Mouse (Mus musculus): ENCODE data around the gene Zfp667. TPM values are rescaled to one million over a fixed set of nuclear protein-coding genes. Genes with fewer than 3 reads are reported as not detected.
"Not testable (repeated sequence)": the region's sequence is repeated elsewhere in the genome, so short reads cannot be mapped to it uniquely, and the experiment has no call there.

Zfp667 gene
- polyA plus RNA-seq (2016; fragmentation: Nextera tagmentation; extraction: Ambion mirVana), result 15.1 and 15.4 TPM in 2 replicates

DNA sequence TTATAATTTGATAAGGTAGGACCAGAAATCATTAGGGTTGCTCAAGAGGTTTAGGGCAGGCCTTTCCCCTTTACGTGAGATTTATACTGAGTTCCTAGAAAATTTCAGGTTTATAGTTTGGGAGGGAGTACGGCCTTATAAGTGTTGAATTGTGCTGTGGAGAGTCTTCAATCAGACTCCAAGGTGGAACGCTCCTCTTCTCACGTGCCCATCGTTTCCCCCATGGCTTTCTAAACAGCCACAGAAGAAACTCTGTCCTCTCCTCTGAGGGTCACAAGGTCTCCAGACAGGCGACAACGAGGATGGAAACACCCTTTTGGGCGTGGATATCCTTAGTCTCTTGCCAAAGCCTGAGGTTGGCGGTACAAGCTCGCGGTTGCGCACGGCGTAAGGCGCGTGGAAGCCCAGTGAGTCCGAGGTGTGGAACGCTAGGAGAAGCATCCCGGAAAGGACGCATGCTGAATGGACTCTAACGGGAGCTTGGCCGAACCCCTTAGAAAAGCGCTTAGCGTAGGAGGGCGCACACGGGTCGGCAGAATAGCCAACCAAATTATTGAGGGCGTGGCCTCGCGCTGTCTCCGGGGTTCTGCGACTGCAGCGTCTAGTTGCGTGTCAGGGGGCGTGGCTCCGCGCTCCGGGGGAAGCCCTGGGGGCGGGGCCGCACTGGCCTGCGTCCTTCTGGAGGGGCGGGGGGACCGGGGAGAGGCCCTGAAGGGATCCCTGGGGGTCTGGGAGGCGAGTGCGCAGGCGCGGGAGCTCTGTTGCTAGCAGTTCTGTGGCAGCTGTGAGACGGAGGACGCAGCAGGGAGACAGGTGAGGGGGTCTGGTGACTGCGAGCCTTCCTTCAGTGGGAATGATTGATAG lies at the start of gene Zfp667:
Gene Zfp667, plus strand, starts transcription at position 738 of the 864 bp plus-strand sequence.
- H3K27me3 ChIP-seq (replicated peaks), result no peaks in the 10 kb centered on the region
- H3K4me2 ChIP-seq (replicated peaks), result peak within 1 kb of the TSS; percentile 74
- H3K9ac ChIP-seq, result peak within 1 kb of the TSS; percentile 60
- WGBS, result 4% methylated on average over 50 of the region's 50 CpGs
- H3K4me1 ChIP-seq, result peaks cover 13% of the 10 kb centered on the region; the same call in 1 of the 2 replicates
- no peaks in the 10 kb centered on the region for H3K9me3 ChIP-seq
- ATAC-seq (ENCODE audit: low FRiP score, low read depth), result peak; percentile 72
- no peaks in the 10 kb centered on the region for H3K36me3 ChIP-seq
- peak within 1 kb of the TSS; percentile 46; the same call in 1 of the 2 replicates for H3K27ac ChIP-seq
- H3K4me3 ChIP-seq, result peak within 1 kb of the TSS; percentile 49

GRCm38 (mm10) chr7:6239787-6240186 lies 46.6 kb upstream of the Zfp667 start:
- H3K9ac ChIP-seq, result no peak overlapping the region
- WGBS, result 57% methylated on average over 11 of the region's 11 CpGs

GRCm38 (mm10) chr7:6240841-6241425 lies 45.4 kb upstream of the Zfp667 start:
- not testable (repeated sequence) for H3K9me3 ChIP-seq; H3K4me2 ChIP-seq (replicated peaks); H3K9ac ChIP-seq; H3K27me3 ChIP-seq (replicated peaks); ATAC-seq (ENCODE audit: low FRiP score, low read depth); H3K36me3 ChIP-seq; H3K27ac ChIP-seq; H3K4me1 ChIP-seq; H3K4me3 ChIP-seq
- 21% methylated on average over 1 of the region's 1 CpGs for WGBS

More at GRCm38 (mm10) chr7:6239787-6240186, 46.6 kb upstream of the Zfp667 start:
- H3K27ac ChIP-seq, result no peak overlapping the region
- no peaks in the 10 kb centered on the region for H3K36me3 ChIP-seq
- no peak overlapping the region for H3K4me2 ChIP-seq (replicated peaks)
- no peaks in the 10 kb centered on the region for H3K4me1 ChIP-seq
- H3K9me3 ChIP-seq, result no peaks in the 10 kb centered on the region
- H3K27me3 ChIP-seq (replicated peaks), result no peaks in the 10 kb centered on the region
- ATAC-seq (ENCODE audit: low FRiP score, low read depth), result no peak
- H3K4me3 ChIP-seq, result no peak overlapping the region

DNA sequence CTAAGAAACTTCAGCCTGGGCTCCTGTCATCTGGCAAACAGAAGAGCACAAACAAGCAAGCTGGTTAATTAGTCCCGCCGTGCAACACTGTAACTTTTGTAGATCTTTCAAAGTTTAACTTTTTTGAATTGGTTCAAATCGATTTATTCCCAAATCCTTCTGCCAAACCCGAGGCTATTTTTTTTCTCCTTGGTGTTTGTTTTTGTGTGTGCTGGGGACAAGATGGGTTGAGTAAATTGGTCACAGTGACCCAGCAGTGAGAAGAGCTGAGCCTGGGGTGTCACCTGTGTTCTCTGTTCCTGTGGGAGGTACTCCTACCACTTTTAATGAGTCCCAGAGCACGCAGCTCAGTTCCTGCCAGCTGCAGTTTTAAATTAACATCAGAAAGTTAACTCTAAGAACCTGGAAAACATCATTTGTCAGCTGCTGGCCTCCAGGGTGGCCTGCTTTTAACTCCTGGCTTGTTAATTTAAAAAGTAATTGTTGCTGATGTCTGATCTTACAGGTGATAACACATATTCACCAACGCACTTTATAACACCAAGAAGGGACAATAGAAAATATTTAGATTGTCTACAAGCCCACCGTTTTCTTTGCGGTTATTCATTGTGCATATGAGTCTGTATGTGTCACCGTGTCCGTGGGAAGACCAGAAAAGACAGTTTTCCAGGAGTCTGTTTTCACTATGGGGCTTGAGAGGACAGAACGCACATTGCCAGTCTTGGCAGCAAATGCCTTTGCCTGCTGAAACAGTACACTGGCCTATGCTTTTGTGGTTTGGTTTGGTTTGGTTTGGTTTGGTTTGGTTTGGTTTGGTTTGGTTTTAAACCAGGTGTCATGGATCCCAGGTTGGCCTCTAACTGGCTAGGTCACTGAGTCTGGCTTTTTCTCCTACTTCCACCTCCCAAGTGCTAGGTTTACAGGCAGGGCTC lies 41.8 kb upstream of the Zfp667 start:
- Histone ChIP-seq H3K9me3 (no peaks in the 10 kb centered on the region), H3K27me3 (replicated peaks) (no peaks in the 10 kb centered on the region), H3K9ac (no peak overlapping the region), H3K4me3 (no peak overlapping the region), H3K4me1 (no peaks in the 10 kb centered on the region), H3K4me2 (replicated peaks) (no peak overlapping the region), H3K27ac (no peak overlapping the region), H3K36me3 (no peaks in the 10 kb centered on the region)
- ATAC-seq (ENCODE audit: low FRiP score, low read depth), result no peak
- WGBS, result 53% methylated on average over 11 of the region's 11 CpGs

GRCm38 (mm10) chr7:6252410-6252809 lies 34.0 kb upstream of the Zfp667 start, which contains the start of gene Epp13:
TSS of gene Epp13 (plus strand) at chr7:6252710.
- no peak for ATAC-seq (ENCODE audit: low FRiP score, low read depth)
- no peak within 1 kb of the TSS for H3K27ac ChIP-seq
- 82% methylated on average over 6 of the region's 6 CpGs for WGBS

DNA sequence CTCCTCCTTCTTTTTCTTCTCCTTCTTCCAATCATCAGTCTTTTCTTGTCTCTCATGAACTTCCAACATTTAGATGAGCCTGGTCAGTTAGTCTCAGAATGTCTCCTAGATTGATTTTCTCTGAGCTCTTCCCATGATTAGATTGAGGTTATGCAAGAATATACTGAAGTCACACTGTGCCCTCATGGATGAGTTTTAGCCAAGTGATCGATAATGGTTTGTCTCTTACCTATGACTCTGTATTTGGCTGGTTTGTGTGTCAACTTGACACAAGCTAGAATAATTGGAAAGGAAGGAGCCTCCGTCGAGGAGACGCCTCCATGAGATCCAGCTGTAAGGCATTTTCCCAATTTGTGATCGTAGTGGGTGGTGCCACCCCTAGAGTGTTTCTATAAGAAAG lies 31.9 kb upstream of the Zfp667 start:
- Histone ChIP-seq H3K9me3 (0 out of 2 replicates have a peak, but pooled peaks cover 7% of the 10 kb centered on the region), H3K4me1 (no peaks in the 10 kb centered on the region), H3K9ac (no peak overlapping the region), H3K4me2 (replicated peaks) (no peak overlapping the region), H3K4me3 (no peak overlapping the region), H3K27ac (no peak overlapping the region), H3K36me3 (no peaks in the 10 kb centered on the region), H3K27me3 (replicated peaks) (no peaks in the 10 kb centered on the region)
- WGBS, result 93% methylated on average over 5 of the region's 5 CpGs
- ATAC-seq (ENCODE audit: low FRiP score, low read depth), result no peak

More at GRCm38 (mm10) chr7:6252410-6252809, 34.0 kb upstream of the Zfp667 start, which contains the start of gene Epp13:
- Histone ChIP-seq H3K9me3 (0 out of 2 replicates have a peak, but pooled peaks cover 7% of the 10 kb centered on the region), H3K4me2 (replicated peaks) (no peak within 1 kb of the TSS), H3K4me1 (no peaks in the 10 kb centered on the region), H3K27me3 (replicated peaks) (no peaks in the 10 kb centered on the region), H3K36me3 (no peaks in the 10 kb centered on the region), H3K4me3 (no peak within 1 kb of the TSS), H3K9ac (no peak within 1 kb of the TSS)

GRCm38 (mm10) chr7:6257386-6257785 lies 29.0 kb upstream of the Zfp667 start:
- WGBS, result 87% methylated on average over 4 of the region's 4 CpGs
- Histone ChIP-seq H3K27me3 (replicated peaks) (no peaks in the 10 kb centered on the region), H3K9me3 (0 out of 2 replicates have a peak, but pooled peaks cover 7% of the 10 kb centered on the region), H3K4me1 (no peaks in the 10 kb centered on the region), H3K4me2 (replicated peaks) (no peak overlapping the region), H3K36me3 (no peaks in the 10 kb centered on the region), H3K27ac (no peak overlapping the region), H3K9ac (no peak overlapping the region), H3K4me3 (no peak overlapping the region)
- ATAC-seq (ENCODE audit: low FRiP score, low read depth), result no peak

DNA sequence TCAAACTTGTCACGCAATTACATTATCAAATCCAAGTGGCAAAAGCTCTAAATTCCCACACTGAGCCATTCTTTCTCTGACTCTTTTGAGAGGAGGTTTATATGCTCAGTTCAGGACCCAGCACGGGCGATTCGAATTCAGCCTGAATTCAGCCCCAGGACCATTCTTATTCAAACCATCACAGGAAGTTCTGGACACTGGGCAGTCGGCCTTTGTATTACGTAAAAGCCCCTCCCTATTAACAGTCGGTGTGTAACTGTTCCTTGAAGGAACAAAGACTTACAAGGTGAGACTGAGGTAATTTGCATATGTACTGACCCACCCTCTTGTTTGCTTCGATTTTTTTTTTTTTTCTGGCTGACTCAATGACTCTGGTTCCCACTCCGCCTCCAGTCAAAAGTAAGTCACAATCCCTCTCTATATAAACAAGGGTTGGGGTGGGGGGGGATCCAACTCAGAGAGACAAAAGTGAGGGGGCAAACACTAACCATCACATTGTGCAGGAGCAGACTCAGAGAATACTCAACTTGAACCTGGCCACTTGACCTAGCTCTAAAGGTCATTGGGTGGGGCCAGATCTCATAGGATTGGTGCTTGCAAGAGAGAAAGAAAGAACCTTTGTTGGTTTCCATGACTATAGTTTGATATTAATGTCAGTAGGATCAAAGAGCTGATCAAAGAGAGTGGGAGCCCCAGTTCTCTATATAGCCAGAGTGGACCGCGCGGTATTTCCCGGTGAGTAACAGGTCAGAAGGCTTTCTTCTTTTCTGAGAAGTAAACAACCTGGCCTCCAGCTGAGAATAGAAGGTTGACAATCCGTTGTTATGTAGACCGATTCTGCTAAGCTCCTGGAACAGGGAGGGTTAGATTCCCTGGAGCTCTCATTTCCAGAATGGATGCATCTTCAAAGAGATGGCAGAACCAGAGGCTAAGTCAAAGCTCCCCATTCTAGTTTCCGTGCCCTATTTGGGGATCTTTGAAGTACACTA lies 27.9 kb upstream of the Zfp667 start:
- 33% methylated on average over 16 of the region's 16 CpGs for WGBS
- no peak overlapping the region for H3K27ac ChIP-seq

GRCm38 (mm10) chr7:6260004-6260403 lies 26.4 kb upstream of the Zfp667 start:
- H3K36me3 ChIP-seq; H3K4me2 ChIP-seq (replicated peaks); H3K27ac ChIP-seq; H3K27me3 ChIP-seq (replicated peaks); H3K9me3 ChIP-seq; H3K4me1 ChIP-seq; ATAC-seq (ENCODE audit: low FRiP score, low read depth); H3K9ac ChIP-seq; H3K4me3 ChIP-seq: not testable (repeated sequence)
- 51% methylated on average over 2 of the region's 2 CpGs for WGBS

More for the DNA sequence above, 27.9 kb upstream of the Zfp667 start:
- Histone ChIP-seq H3K4me3 (no peak overlapping the region), H3K9ac (no peak overlapping the region), H3K36me3 (no peaks in the 10 kb centered on the region), H3K4me1 (no peaks in the 10 kb centered on the region), H3K4me2 (replicated peaks) (no peak overlapping the region), H3K27me3 (replicated peaks) (no peaks in the 10 kb centered on the region), H3K9me3 (0 out of 2 replicates have a peak, but pooled peaks cover 7% of the 10 kb centered on the region)
- no peak for ATAC-seq (ENCODE audit: low FRiP score, low read depth)

DNA sequence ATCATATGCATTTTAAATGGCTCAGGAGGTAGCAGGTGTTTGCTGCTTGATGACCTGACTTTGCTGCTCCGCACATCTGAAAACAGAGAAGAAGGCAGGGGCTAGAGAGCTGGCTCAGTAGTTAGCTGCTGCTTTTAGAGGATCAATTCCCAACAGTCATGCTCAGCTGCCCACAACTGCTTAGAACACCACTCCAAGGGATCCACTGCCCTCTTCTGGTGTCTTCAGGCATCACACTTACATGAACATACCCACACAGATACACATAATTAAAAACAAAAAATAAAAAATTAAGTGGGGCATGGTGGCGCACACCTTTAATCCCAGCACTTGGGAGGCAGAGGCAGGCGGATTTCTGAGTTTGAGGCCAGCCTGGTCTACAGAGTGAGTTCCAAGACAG lies 24.3 kb upstream of the Zfp667 start:
- H3K36me3 ChIP-seq, result no peaks in the 10 kb centered on the region
- no peak overlapping the region for H3K4me3 ChIP-seq
- WGBS, result 93% methylated on average over 3 of the region's 3 CpGs
- no peak overlapping the region for H3K4me2 ChIP-seq (replicated peaks)
- ATAC-seq (ENCODE audit: low FRiP score, low read depth), result no peak
- H3K27me3 ChIP-seq (replicated peaks), result no peaks in the 10 kb centered on the region
- no peaks in the 10 kb centered on the region for H3K9me3 ChIP-seq
- no peak overlapping the region for H3K27ac ChIP-seq
- H3K4me1 ChIP-seq, result no peaks in the 10 kb centered on the region
- no peak overlapping the region for H3K9ac ChIP-seq

GRCm38 (mm10) chr7:6262984-6263383 lies 23.4 kb upstream of the Zfp667 start:
- ATAC-seq (ENCODE audit: low FRiP score, low read depth), result no peak
- no peak overlapping the region for H3K9ac ChIP-seq
- H3K27ac ChIP-seq, result no peak overlapping the region
- H3K36me3 ChIP-seq, result no peaks in the 10 kb centered on the region
- no peaks in the 10 kb centered on the region for H3K27me3 ChIP-seq (replicated peaks)
- no peak overlapping the region for H3K4me2 ChIP-seq (replicated peaks)
- no peak overlapping the region for H3K4me3 ChIP-seq
- H3K4me1 ChIP-seq, result no peaks in the 10 kb centered on the region
- 87% methylated on average over 4 of the region's 4 CpGs for WGBS
- H3K9me3 ChIP-seq, result no peaks in the 10 kb centered on the region
